Mouse (Mus musculus) urinary bladder, postnatal 25 days (tissue): ENCODE data around the gene Tmem43.
"Not testable (repeated sequence)": the region's sequence is repeated elsewhere in the genome, so short reads cannot be mapped to it uniquely, and the experiment has no call there.

Source experiments
- DNase-seq: peaks from one replicate; pipeline ENCODE4 v3.0.0; 2022; ENCODE audit warnings: low spot score

Tmem43 gene

GRCm38 (mm10) chr6:91472868-91473804 lies at the start of gene Tmem43, which contains the start of gene Chchd4:
TSS of gene Tmem43 (plus strand) at chr6:91473703.
TSS of gene Chchd4 (minus strand) at chr6:91473546.
- DNase-seq, result peak; percentile 96

- DNase-seq, result no peak
Observed at GRCm38 (mm10) chr6:91424151-91424550, 49.4 kb upstream of the Tmem43 start.

DNA sequence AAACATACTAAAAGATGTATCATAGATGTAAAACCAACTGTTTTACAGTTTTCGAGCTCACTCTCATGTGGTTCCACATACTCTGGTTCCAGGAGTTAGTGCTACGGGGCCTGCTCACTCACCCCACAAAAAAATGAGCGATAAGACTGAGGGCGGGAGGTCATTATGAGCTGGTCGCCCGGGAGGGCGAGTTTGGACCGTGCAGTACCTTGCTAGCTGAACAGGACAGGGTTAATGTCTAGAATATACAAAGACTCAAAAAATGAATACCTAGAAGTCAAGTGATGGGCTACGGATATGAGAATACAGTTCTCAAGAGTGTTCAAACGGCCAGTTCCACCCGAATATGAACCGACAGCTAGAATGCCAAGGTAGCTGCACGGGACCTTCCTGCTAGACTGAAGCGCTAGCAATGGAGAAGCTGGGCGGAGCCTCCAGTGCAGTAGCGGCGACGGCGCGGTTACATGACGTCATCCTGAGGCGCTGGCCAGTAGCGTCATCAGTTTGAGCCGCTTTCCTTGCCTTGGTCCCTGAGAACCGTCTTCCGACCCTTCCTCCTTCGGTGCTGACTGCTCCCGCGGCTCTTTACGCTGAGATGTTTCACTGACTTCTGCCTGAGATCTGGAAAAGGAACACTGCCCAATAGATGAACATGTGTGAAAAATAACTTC lies 32.9 kb upstream of the Tmem43 start:
- DNase-seq, result peak; percentile 94

GRCm38 (mm10) chr6:91441145-91441662 lies 32.3 kb upstream of the Tmem43 start:
- no peak for DNase-seq

DNA sequence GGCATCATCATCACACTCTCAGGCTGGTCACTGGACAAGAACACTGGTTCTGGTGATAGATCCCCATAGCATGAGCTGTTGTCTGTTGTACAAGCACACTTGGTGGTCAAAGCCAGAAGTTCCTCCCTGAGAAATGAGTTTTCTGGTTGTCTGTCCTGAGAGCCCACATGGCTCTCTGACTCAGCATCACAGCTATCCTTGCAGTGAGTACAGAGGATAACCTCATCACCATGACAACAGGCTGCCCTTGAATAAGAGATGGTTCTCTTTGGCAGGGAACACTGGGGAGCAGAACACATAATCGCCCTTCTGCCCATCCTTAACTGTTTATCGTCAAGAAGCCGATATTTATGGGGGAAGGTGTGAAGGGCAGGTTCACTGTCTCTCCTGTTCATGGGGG lies 28.2 kb upstream of the Tmem43 start:
- no peak for DNase-seq

DNA sequence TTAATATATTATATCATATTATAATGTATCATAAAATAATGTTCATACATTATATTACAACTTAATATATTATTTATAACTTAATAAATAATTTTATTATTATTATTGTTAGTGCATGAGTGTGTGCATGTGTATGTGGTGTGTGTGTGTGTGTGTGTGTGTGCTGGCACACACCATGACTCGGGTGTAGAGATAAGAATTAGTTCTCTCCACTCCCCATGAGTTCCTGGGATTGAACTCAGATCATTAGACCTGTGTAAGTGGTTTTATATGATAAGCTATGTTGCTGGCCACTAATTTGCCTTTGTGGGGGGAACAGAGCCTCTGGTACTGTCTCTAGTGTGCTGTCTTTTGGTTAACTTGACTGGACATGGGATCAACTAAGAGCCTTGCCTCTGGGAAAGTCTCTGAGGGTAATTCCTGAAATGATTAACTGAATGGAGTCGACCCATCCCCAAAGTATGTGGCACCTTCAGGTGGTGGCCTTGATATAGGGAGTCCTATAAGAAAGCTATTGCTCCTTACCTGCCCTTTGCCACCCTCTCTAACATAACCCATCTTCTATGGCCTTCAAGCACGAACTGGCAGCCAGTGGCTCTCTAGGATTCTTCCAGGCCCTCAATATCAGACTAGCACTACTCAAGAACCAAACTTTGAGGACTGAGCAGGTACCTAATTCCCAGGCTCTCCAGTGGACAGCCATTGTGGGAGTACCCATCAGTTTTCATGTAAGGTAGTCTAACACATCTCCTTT lies 23.9 kb upstream of the Tmem43 start:
- no peak for DNase-seq

GRCm38 (mm10) chr6:91452056-91452455 lies 21.4 kb upstream of the Tmem43 start:
- no peak for DNase-seq

DNA sequence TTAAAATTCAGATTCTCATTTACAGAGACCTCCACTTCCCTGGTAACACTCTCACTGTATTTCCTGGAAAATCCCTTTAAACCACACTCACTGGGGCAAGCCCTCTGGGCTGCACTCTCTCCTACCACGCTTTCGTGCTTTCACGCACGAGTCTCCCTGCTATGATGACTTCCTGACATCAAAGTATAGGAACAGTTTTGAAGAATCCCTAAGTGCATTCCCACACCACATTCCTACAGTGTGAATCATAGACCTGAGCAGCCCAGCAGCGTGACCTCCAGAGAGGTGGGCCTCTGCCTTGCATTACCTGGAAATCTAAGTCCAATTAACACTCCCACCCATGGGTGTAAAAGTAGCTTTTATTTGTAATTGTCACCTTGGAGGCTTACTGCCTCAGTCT lies 19.0 kb upstream of the Tmem43 start:
- DNase-seq, result no peak

DNA sequence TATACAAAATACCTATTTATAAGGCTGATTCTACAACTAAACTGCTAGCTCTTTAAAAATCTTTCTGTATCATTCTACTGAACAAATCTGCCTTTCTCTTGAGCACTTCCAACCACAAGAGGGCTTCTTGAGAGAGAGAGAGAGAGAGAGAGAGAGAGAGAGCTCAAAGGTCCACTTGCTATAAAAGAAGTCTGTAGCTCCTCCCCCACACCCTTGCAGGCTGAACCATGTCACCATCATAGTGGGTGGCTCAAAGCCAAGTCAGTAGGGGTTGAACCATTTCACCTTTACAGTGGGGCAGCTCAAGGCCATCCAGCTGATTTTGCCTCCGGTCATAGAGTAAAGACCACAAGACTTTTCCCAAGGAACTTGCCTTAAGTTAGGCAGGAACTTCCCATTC lies 14.0 kb upstream of the Tmem43 start:
- no peak for DNase-seq

DNA sequence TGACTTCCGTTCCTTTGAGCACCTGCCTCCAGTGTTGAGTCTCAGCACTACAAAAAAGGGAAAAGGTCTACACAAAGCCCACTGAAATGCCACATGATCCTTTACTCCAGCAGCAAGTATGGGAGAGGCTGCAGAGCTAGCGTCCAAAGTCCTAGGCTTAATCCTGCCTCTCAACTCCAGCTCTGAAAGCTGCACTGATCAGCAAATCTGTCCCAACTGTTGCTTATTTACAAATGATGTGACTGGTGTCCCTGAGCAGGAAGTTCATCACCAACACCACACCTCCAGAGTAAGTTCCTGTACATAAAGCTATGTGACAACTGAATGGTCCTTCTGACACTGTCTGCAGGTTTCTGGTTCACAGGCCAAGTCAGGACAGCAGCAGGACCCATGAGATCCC lies 7.7 kb upstream of the Tmem43 start:
- DNase-seq, result no peak

GRCm38 (mm10) chr6:91467106-91467505 lies 6.4 kb upstream of the Tmem43 start:
- DNase-seq, result no peak

DNA sequence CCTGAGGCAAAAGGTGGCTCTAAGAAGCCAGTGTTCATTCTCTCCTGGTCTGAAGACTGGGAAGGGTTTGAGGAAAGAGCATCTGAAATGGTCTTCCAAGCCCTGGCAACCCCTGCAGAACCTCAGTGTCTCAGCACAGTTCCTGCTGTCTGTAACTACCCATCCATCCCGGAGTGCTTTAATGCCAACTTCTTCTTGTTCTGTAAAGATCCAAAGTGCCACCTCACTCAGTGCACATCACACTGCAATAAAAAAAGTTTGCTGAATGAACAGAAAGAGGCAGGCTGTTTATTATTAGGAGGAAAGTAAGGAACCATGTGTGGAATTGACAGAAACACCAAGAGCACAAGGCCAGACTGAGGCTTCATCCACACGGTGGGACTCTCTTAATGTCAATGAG lies 2.8 kb upstream of the Tmem43 start:
- DNase-seq, result no peak

- DNase-seq, result not testable (repeated sequence)
Observed at GRCm38 (mm10) chr6:91471427-91471826, 2.1 kb upstream of the Tmem43 start.

DNA sequence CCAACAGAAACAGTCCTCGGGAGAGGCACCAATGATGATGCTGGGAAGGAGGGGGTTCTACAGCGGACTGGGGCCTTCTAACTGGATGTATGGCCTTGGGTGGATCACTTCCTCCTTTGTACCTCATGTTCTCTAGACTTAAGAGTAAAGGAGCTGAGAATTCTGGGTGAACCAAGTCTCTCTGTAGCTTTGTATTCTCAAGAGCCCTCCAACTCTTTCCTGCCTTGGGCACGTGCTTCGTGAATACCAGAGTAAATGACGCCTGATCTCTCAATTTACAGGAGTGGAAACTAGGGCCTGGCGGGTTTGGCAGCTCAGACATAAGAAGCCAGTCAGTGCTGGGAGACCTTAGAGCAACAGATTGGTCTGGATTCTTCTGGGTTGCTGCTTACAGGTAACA lies 1.2 kb upstream of the Tmem43 start:
- DNase-seq, result no peak

GRCm38 (mm10) chr6:91473805-91474440 lies 420 bp downstream of the Tmem43 start:
- DNase-seq, result no peak

DNA sequence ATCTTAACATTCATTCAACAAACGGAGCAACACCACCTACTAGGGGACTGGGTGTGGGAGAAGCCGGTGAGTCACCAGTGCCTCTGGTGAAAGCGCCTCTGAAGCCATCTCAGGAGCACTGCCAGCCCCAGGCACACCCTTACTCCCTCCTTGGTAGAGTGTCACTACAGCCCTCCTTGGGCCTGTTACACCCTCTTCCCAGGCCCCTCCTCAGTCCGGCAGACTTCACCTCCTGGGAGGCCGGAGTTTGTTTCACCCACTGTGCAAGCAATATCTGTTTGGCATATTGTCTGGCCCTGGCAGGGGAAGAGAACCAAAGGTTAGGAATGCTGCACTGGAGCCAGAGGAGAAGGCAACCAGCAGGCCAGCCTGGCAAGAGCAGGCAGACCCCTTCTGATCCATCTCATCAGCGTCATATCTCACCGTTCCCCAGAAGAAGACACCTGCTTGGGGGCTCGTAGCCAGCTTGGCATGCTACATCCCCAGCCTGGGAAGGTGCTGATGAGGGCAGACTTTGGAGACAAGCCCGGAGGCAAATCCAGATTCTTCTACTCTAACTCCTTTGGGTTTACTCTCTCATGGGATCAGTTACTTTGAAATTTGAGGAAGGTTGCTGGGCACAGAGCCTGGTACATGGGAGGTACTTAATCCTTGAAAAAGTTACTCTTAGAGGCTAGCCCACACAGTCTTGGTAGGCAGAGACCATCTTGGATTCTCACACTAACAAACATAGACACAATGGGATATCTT lies 1.1 kb downstream of the Tmem43 start:
- DNase-seq, result peak; percentile 34

- DNase-seq, result no peak
Observed at GRCm38 (mm10) chr6:91476541-91476940, 3.0 kb downstream of the Tmem43 start.

- DNase-seq, result no peak
Observed at GRCm38 (mm10) chr6:91483371-91483770, 9.9 kb downstream of the Tmem43 start.

DNA sequence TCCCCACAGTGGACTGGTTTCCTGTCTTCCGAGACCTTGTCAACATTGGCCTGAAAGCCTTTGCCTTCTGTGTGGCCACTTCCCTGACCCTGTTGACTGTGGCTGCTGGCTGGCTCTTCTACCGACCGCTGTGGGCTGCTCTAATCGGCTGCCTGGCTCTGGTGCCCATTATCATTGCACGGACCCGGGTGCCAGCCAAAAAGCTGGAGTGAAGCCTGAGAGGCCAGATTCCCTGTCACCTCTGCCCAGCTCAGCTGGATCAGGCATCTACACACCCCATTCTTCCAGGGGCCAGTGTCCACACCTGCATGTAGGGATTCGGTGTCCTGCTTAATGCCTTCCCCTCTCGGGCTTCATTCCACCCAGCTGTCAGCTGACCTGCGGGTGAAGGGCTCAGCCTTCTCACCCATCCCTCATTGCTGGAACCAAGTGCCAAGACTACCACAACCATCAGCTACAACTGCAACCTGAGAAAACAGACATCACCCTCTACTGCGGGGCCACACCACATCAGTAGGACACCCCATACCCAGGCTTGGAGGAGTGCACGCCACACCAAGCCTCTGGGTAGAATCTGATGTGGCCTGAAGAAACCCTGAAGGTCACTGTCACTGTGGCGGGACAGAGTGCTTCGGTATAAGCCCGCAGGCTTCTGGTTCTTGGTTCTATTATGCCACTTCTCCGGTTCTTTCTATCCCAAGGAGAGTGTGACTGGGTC lies 13.4 kb downstream of the Tmem43 start:
- no peak for DNase-seq

DNA sequence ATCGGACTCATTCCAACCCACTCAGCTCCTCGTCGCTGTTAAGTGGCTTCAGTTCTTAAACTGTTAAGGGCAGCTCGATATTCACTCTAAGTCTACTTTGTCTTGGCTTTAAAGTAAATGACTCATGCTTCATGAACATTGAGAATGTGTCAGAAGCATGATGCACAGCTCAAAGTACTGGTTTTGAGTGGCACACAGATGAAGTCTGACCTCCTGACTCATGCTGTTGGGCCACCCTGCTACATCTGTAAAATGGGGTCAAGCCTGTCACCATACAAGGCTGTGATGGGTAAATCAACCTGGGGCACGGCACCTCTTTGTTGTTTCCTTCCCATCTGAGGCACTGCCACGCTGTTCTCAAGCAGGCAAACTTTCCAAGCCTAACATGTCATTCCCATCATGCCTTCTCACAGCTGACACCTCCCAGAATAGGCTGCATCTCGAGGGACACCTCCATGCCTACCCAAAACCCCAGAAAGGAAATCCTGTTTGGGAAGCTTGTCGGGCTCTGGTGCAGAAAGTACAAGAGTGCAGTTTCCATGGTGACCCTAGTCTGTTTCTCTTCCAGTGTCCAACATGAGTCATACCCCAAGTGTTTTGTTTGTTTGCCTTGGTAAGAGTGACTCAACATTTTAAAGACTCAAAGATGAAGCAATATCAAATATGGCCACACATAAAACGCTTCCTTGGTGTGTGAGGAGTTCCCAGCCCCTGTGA lies 15.2 kb downstream of the Tmem43 start:
- peak; percentile 17 for DNase-seq
